Mouse (Mus musculus): ENCODE data around the gene Dock1. TPM values are rescaled to one million over a fixed set of nuclear protein-coding genes. Genes with fewer than 3 reads are reported as not detected.

The Dock1 gene
- polyA plus RNA-seq, 1 experiment from 2014 or later = 7.9 TPM

- Histone ChIP-seq H3K36me3 (ENCODE audit: control insufficient read depth, insufficient read depth, low read length) (no peaks in the 10 kb centered on the region), H3K4me3 (ENCODE audit: low read depth, low read length) (peak overlapping the region; percentile 62), H3K27ac (ENCODE audit: low read depth, low read length) (0 out of 2 replicates have a peak overlapping the region, but pooled peaks have one; percentile 39), H3K27me3 (replicated peaks; ENCODE audit: control insufficient read depth, insufficient read depth, low read length) (no peaks in the 10 kb centered on the region), H3K9ac (ENCODE audit: low read length) (peak overlapping the region; percentile 71), H3K4me2 (ENCODE audit: low read length) (peak overlapping the region; percentile 94), H3K9me3 (replicated peaks; ENCODE audit: control insufficient read depth, low read length) (no peaks in the 10 kb centered on the region), H3K4me1 (ENCODE audit: control insufficient read depth, insufficient read depth, low read length) (peaks cover 3% of the 10 kb centered on the region; the same call in 1 of the 2 replicates)
- 1% methylated on average over 27 of the region's 28 CpGs for WGBS
- ATAC-seq (peak; percentile 57), DNase-seq (ENCODE audit: low spot score) (peak; percentile 50)
These were observed 578 bp downstream of the Dock1 start for GRCm38 (mm10) chr7:134671003-134671461.

GRCm38 (mm10) chr7:134671467-134671901, 1.0 kb downstream of the Dock1 start:
- H3K9me3 ChIP-seq (replicated peaks; ENCODE audit: control insufficient read depth, low read length) = no peaks in the 10 kb centered on the region
- peak overlapping the region; percentile 71 for H3K9ac ChIP-seq (ENCODE audit: low read length)
- DNase-seq (ENCODE audit: low spot score) (no peak), ATAC-seq (no peak)
- no peaks in the 10 kb centered on the region for H3K36me3 ChIP-seq (ENCODE audit: control insufficient read depth, insufficient read depth, low read length)
- H3K4me1 ChIP-seq (ENCODE audit: control insufficient read depth, insufficient read depth, low read length) = peaks cover 3% of the 10 kb centered on the region; the same call in 1 of the 2 replicates
- no peak overlapping the region for H3K27ac ChIP-seq (ENCODE audit: low read depth, low read length)
- peak overlapping the region; percentile 94 for H3K4me2 ChIP-seq (ENCODE audit: low read length)
- WGBS = 35% methylated on average over 7 of the region's 7 CpGs
- peak overlapping the region; percentile 62 for H3K4me3 ChIP-seq (ENCODE audit: low read depth, low read length)
- no peaks in the 10 kb centered on the region for H3K27me3 ChIP-seq (replicated peaks; ENCODE audit: control insufficient read depth, insufficient read depth, low read length)

GRCm38 (mm10) chr7:134673135-134673534, 2.7 kb downstream of the Dock1 start:
- no peaks in the 10 kb centered on the region for H3K36me3 ChIP-seq (ENCODE audit: control insufficient read depth, insufficient read depth, low read length)
- no peaks in the 10 kb centered on the region for H3K27me3 ChIP-seq (replicated peaks; ENCODE audit: control insufficient read depth, insufficient read depth, low read length)
- H3K4me3 ChIP-seq (ENCODE audit: low read depth, low read length) = no peak overlapping the region
- H3K9ac ChIP-seq (ENCODE audit: low read length) = no peak overlapping the region
- WGBS = 78% methylated on average over 5 of the region's 5 CpGs
- DNase-seq (ENCODE audit: low spot score) (no peak), ATAC-seq (no peak)
- no peak overlapping the region for H3K4me2 ChIP-seq (ENCODE audit: low read length)
- no peaks in the 10 kb centered on the region for H3K9me3 ChIP-seq (replicated peaks; ENCODE audit: control insufficient read depth, low read length)
- no peak overlapping the region for H3K27ac ChIP-seq (ENCODE audit: low read depth, low read length)
- H3K4me1 ChIP-seq (ENCODE audit: control insufficient read depth, insufficient read depth, low read length) = peaks cover 3% of the 10 kb centered on the region; the same call in 1 of the 2 replicates

- ATAC-seq = no peak
- 80% methylated on average over 9 of the region's 9 CpGs for WGBS
These were observed 3.5 kb downstream of the Dock1 start for GRCm38 (mm10) chr7:134673952-134674351.

GRCm38 (mm10) chr7:134677852-134678251, 7.4 kb downstream of the Dock1 start:
- H3K27me3 ChIP-seq (replicated peaks; ENCODE audit: control insufficient read depth, insufficient read depth, low read length) = no peaks in the 10 kb centered on the region
- DNase-seq (ENCODE audit: low spot score) = no peak
- H3K4me2 ChIP-seq (ENCODE audit: low read length) = no peak overlapping the region
- H3K4me3 ChIP-seq (ENCODE audit: low read depth, low read length) = no peak overlapping the region
- H3K9ac ChIP-seq (ENCODE audit: low read length) = no peak overlapping the region
- ATAC-seq = no peak
- 47% methylated on average over 4 of the region's 4 CpGs for WGBS
- H3K36me3 ChIP-seq (ENCODE audit: control insufficient read depth, insufficient read depth, low read length) = no peaks in the 10 kb centered on the region
- no peak overlapping the region for H3K27ac ChIP-seq (ENCODE audit: low read depth, low read length)
- no peaks in the 10 kb centered on the region for H3K9me3 ChIP-seq (replicated peaks; ENCODE audit: control insufficient read depth, low read length)
- H3K4me1 ChIP-seq (ENCODE audit: control insufficient read depth, insufficient read depth, low read length) = no peaks in the 10 kb centered on the region

More at GRCm38 (mm10) chr7:134673952-134674351, 3.5 kb downstream of the Dock1 start:
- no peak overlapping the region for H3K9ac ChIP-seq (ENCODE audit: low read length)
- peaks cover 3% of the 10 kb centered on the region; the same call in 1 of the 2 replicates for H3K4me1 ChIP-seq (ENCODE audit: control insufficient read depth, insufficient read depth, low read length)
- no peak overlapping the region for H3K4me3 ChIP-seq (ENCODE audit: low read depth, low read length)
- no peaks in the 10 kb centered on the region for H3K9me3 ChIP-seq (replicated peaks; ENCODE audit: control insufficient read depth, low read length)
- no peak for DNase-seq (ENCODE audit: low spot score)
- no peak overlapping the region for H3K27ac ChIP-seq (ENCODE audit: low read depth, low read length)
- no peaks in the 10 kb centered on the region for H3K27me3 ChIP-seq (replicated peaks; ENCODE audit: control insufficient read depth, insufficient read depth, low read length)
- H3K36me3 ChIP-seq (ENCODE audit: control insufficient read depth, insufficient read depth, low read length) = no peaks in the 10 kb centered on the region
- H3K4me2 ChIP-seq (ENCODE audit: low read length) = no peak overlapping the region

GRCm38 (mm10) chr7:134679314-134680158, 9.1 kb downstream of the Dock1 start:
- no peaks in the 10 kb centered on the region for H3K27me3 ChIP-seq (replicated peaks; ENCODE audit: control insufficient read depth, insufficient read depth, low read length)
- no peak overlapping the region for H3K9ac ChIP-seq (ENCODE audit: low read length)
- H3K36me3 ChIP-seq (ENCODE audit: control insufficient read depth, insufficient read depth, low read length) = no peaks in the 10 kb centered on the region
- ATAC-seq (no peak), DNase-seq (ENCODE audit: low spot score) (no peak)
- H3K9me3 ChIP-seq (replicated peaks; ENCODE audit: control insufficient read depth, low read length) = no peaks in the 10 kb centered on the region
- no peak overlapping the region for H3K4me3 ChIP-seq (ENCODE audit: low read depth, low read length)
- H3K4me1 ChIP-seq (ENCODE audit: control insufficient read depth, insufficient read depth, low read length) = no peaks in the 10 kb centered on the region
- WGBS = 37% methylated on average over 13 of the region's 13 CpGs
- H3K4me2 ChIP-seq (ENCODE audit: low read length) = no peak overlapping the region
- no peak overlapping the region for H3K27ac ChIP-seq (ENCODE audit: low read depth, low read length)

- Histone ChIP-seq H3K9me3 (replicated peaks; ENCODE audit: control insufficient read depth, low read length) (no peaks in the 10 kb centered on the region), H3K27me3 (replicated peaks; ENCODE audit: control insufficient read depth, insufficient read depth, low read length) (no peaks in the 10 kb centered on the region), H3K9ac (ENCODE audit: low read length) (no peak overlapping the region), H3K36me3 (ENCODE audit: control insufficient read depth, insufficient read depth, low read length) (no peaks in the 10 kb centered on the region), H3K4me1 (ENCODE audit: control insufficient read depth, insufficient read depth, low read length) (no peaks in the 10 kb centered on the region), H3K4me3 (ENCODE audit: low read depth, low read length) (no peak overlapping the region), H3K4me2 (ENCODE audit: low read length) (no peak overlapping the region), H3K27ac (ENCODE audit: low read depth, low read length) (no peak overlapping the region)
- 87% methylated on average over 2 of the region's 2 CpGs for WGBS
- no peak for DNase-seq (ENCODE audit: low spot score)
- ATAC-seq = no peak
These were observed 9.7 kb downstream of the Dock1 start for GRCm38 (mm10) chr7:134680161-134680560.

- no peak for DNase-seq (ENCODE audit: low spot score)
- H3K4me2 ChIP-seq (ENCODE audit: low read length) = no peak overlapping the region
- H3K9ac ChIP-seq (ENCODE audit: low read length) = no peak overlapping the region
- H3K4me3 ChIP-seq (ENCODE audit: low read depth, low read length) = no peak overlapping the region
- no peaks in the 10 kb centered on the region for H3K27me3 ChIP-seq (replicated peaks; ENCODE audit: control insufficient read depth, insufficient read depth, low read length)
- 87% methylated on average over 12 of the region's 12 CpGs for WGBS
- no peaks in the 10 kb centered on the region for H3K4me1 ChIP-seq (ENCODE audit: control insufficient read depth, insufficient read depth, low read length)
- H3K27ac ChIP-seq (ENCODE audit: low read depth, low read length) = no peak overlapping the region
- no peaks in the 10 kb centered on the region for H3K9me3 ChIP-seq (replicated peaks; ENCODE audit: control insufficient read depth, low read length)
- no peak for ATAC-seq
- no peaks in the 10 kb centered on the region for H3K36me3 ChIP-seq (ENCODE audit: control insufficient read depth, insufficient read depth, low read length)
These were observed 11.5 kb downstream of the Dock1 start for GRCm38 (mm10) chr7:134681729-134682527.

All from forebrain, embryonic 14.5 days (tissue).